Mouse (Mus musculus) embryo, embryonic 10.5 days (tissue): ENCODE measurements around the gene Kcnk10.

Experiments
- DNase-seq: peaks from one replicate; pipeline ENCODE4 v3.0.0-alpha.2; 2015; ENCODE audit warnings: low spot score

The Kcnk10 gene

GRCm38 (mm10) chr12:98571896-98572680, 6.0 kb downstream of the Kcnk10 start:
- DNase-seq: no peak

- no peak for DNase-seq
These were observed 8.7 kb downstream of the Kcnk10 start for GRCm38 (mm10) chr12:98569380-98569779.

DNA sequence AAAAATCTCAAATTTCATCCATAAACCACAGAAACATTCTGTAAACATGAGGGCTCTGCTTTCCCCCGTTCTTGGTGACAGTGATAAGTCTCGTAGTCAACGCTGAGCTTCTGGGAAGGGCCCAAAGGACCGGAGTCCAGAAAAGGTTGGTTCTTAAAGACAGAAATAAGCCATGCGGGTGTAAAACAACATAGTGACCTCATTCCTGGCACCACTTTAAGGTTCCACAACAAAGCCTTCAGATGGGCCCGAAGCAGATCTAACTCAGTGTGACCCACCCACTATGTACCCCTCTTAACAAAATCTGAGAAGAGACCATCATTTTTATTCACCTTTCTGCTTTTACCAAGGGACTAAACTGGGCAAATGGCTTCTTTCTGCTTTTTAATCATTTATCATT, 10.2 kb downstream of the Kcnk10 start:
- no peak for DNase-seq

DNA sequence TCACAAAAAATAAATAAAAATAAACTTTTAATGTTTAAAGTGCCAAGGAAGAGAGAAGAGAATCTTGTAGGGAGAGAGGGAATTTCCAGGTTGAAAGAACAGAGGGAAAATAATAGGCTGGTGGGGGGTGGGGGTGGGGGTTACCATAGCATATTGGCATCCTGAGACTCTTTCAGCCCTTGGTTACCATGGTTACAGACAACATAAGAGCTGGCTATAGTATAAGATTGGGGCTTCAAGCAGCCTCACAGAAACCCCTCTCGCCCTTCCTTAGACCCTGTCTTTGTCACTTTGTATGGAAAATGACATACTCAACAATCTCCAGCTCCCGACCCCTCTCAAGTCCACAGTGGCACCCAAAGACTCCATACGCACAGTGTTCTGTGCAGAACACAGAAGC, 13.7 kb downstream of the Kcnk10 start:
- peak; percentile 75 for DNase-seq

DNA sequence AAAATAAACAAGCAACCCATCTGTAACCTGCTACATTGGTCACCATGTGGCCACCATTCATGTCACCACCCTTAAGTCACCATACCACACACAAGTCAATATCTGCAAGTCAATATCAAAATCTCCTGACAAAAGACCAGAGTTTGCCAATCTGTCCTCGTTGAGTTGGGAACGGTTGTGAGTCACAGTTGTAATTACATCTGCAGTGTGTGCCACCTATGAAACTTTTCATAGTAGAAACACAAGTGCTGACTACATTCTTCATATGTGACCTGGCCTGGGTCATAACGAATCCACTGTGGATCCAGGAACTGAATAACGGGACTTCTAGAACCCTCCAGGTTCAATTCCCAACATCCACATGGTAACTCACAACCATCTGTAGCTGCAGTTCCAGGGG, 14.8 kb downstream of the Kcnk10 start:
- no peak for DNase-seq

DNA sequence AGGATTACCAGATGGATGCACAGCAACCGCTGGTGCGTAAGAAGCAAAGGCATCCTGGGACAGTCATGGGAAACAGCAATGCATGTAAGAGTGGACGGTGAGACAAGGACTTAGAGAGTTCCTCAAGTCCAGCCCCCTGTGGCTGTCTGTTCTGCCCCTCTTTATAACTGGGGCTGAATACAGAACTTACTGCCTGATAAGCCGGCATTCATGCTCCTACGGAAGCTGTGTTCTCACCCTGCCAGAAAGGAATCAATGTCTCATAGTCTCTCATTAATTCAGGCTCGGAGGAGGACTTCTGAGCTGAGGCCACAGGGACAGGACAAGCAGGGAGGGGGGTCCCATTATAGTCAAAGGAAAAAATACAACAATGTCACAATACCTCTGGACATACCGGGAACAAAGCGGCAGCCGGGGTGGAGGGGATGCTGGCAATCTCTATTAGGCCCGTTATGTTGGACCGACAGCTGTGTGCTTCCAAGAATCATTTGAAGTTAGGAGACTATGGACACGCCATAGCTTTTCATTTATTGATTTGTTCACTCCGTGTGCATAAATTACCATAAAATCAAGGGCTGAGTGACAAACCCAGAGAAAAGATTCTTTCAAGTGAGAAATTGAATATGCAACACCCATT, 15.7 kb downstream of the Kcnk10 start:
- DNase-seq: peak; percentile 79

DNA sequence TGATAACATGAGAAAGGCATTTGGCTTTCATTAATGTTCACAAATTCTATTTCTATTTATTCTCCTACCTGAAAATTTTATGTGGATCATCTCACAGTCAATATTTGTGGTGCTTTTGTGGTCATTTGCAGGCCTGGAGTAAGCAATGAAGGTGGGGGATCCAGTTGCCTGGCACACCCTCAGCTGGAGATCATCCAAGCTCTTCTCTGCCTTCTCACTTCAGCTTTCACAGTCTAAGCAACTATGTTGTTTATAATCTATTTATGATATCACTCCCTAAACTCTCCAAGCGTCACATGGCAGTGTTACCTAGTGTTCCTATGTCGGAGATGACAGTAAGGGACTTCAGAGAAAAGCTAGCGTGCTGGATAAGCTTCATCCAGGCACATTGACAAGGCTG, 18.1 kb downstream of the Kcnk10 start:
- DNase-seq: no peak

- no peak for DNase-seq
These were observed 21.0 kb downstream of the Kcnk10 start for GRCm38 (mm10) chr12:98557013-98557677.

DNA sequence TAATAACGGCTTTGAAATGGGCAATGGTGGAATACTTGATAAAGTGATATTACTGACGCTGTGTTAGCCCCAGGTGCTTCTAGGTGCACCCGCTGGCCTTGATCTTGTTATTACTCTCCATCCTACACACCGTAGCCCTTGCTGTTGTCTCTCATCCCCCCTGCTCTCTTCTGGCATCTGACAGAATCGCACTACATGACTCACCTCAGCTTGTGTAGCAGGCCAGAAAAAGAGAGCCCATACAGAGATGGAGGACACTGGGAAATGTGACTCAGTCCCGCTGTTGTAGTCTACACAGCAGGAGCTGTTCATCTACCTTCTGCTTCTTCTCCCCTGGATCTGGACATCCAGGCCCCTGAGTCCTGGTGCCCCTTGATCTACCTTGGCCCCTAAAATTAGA, 28.1 kb downstream of the Kcnk10 start:
- DNase-seq: no peak

GRCm38 (mm10) chr12:98548141-98548540, 30.0 kb downstream of the Kcnk10 start:
- DNase-seq: no peak

DNA sequence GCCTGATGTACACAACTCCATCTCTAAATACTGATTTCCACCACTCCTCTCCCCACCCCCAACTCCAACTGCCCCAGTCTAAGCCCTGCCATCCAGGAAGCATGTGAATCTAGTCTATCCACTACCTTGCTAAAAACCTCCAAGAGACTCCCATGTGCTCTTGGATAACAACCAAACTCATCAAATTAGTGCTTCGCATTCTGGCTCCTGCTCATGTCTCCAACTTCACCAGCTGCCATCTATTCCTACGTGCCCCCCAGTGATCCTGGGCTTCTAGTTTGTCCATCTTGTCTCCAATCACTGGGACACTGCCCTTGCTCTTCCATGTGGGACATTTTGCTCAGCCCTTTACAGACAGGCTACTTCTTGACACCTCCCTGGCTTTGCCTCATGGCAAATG, 32.2 kb downstream of the Kcnk10 start:
- DNase-seq: no peak

- DNase-seq: no peak
These were observed 32.9 kb downstream of the Kcnk10 start for GRCm38 (mm10) chr12:98545251-98545560.

DNA sequence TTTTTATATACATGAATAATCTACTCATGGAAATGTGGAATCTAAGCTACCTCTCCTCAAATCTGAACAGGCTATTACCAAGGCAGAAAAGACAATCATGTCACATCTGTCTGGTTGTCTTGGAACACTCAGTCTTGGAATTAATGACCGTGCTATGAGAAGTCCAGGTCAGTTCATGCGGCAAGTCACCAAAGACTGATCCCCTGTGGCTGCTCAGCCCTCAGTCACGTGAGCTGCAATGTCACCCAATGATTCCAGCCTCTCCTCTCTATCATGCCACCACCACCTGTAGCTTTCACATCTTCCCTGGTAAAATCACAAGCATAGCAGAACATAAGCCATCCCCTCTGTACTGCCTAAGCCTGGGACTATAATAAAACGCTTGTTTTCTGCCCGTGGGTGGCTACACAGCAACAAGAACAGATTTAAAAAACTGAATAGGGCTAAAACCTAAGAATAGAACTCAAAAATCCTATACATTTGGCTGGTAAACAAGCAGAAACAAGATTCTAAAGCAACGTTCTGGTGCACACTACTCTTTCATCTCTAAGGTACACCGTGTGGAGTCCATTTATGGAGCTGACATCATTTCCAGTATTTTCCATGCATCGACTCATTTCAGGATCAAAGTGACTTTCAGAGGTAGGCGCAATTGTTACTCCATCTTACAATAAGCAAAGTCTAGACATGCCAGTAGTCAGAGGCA, 33.4 kb downstream of the Kcnk10 start:
- no peak for DNase-seq

- DNase-seq: no peak
These were observed 41.4 kb downstream of the Kcnk10 start for GRCm38 (mm10) chr12:98536760-98537159.

DNA sequence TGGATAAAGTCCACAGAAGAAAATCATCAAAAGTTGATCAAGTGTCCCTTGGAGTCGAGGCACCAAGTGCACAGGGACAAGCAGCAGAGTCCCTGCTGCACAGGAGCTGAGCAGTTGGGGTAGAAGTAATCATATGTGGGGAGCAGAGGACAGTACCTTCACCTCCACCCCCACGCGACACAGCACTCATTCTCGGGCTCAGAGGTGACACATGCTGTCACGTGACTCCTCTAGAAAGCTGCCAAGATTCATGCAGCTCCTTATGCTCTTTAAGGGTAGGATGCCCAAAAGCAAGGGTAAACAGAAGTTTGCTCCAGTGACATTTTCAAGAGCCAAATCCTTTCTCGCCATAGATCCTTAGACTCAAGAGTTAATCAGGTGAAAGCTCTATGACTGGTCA, 42.1 kb downstream of the Kcnk10 start:
- DNase-seq: no peak

DNA sequence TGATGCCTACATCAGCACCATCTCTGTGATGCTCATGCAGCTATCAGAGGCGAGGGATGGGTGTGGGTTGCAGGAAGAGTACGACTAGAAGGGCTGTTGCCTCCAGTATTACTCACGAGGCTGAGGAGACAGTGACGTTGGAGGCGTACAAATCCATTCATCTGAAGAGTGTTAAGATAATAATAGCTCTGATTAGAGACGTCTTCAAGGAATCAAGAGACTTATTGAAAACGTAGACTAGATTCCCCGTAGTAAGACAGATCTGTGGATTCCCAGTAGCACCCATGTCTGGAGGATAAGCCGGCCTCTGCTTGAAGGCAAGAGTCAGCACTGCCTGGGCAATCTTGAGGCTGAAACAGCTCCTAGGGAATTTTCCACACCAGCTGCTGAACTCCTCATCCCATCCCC, 42.6 kb downstream of the Kcnk10 start:
- DNase-seq: no peak

DNA sequence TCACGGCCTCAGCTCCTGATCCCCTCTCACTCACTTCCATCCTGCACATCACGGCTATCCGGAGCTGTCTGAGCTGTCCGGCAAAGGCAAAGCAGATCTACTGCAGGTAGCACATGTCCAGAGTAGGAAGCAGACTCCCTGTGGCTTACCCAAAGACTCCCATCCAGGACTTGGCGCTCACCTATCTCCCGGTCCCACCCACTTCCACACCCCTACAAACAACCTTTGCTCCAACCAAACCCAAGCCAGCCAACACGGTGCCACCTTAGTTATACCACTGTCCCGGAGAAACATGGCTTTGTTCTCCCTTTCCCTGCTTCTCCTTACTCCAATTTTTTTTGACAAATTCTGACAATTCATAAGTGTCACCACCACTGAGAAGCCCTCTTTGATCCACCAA, 49.5 kb downstream of the Kcnk10 start:
- no peak for DNase-seq

DNA sequence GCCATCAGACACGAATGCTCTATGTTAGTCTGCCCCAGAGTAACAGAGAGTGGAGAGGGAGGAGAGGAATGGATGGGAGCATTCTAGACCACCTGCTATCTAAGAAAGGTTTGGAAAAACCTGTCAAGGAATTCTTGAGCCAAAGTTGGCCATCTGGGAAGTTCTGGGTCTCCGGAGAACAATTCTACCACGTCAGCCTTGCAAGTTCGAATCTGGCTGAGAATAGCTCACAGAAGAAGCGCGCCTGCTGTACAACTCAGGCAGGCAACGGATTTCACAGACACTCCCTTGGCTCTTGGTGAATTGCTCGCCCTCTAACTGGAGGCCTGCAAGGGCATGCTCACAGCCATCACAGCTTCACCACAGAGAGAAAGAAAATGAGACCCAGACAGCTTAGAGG, 52.7 kb downstream of the Kcnk10 start:
- no peak for DNase-seq

DNA sequence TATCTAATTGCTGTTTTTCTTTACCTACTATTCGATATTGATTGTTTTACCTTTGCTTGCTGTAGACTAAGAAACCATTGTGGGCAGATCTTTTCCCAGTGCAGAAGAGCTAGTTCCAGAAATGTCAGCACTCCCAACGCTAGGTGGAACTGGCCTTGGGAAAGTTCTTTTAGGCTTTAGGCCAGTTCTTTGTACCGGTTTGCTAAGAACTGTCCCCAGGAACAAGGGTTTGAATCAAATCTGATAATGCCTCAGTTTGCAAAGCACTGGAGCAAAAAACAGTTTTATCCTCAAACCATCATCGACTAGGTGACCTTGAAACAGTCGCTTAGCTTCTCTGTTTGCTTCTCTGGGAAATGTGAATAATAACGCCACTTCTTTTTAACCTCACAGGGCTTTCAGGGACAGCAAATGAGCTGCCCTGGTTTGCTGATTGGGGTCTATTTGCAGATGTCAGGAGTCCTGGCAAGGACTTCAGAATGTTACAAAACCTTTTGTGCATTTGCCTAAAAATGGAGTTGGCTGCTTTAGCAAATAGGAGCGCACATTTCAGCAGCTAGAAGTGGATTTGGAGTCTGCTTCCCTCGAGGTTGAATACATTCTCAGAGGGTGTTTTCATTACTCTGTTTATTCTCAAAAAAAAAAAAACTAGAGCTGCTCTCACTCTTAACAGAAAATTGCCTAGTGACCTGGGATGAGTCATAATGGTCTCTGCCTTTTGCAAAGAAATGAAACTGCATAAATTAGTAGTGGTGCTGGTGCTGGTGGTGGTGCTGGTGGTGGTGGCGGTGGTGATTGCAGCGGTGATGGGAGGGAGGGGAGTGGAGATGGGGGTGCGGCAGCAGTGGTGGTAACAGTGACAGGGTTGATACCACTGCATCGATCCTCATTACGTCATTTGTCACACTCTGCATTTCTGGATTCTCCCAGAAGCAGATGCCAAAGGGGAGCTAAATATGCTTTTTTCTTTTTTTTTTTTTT, 53.5 kb downstream of the Kcnk10 start:
- no peak for DNase-seq

- DNase-seq: no peak
These were observed 56.8 kb downstream of the Kcnk10 start for GRCm38 (mm10) chr12:98521311-98521710.

DNA sequence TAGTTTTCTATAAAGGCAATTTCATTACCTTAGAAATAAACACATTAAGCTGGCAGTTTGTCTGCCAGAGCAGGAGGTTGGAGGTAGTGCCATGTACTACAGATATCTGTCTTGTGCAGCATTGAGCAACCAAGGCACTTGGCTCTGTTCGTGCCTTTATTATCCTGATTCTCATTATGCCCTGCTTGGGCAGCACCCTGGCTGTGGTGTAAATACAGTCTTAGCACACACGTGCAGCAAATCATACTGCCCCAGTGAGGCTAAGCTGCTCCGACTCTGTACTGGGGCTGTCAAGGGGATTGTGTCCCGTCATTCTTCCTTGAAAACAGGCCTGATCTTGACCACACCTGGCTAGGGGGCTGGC, 57.6 kb downstream of the Kcnk10 start:
- no peak for DNase-seq
